Mouse (Mus musculus) lung, postnatal 0 days (tissue): ENCODE data around the gene Ago4. TPM values are rescaled to one million over a fixed set of nuclear protein-coding genes. Genes with fewer than 3 reads are reported as not detected.

Experiments
- ATAC-seq: fragments of 200-750 bp; cut with Nextera tagmentation; 2 replicates; pipeline ENCODE4 v1.8.0; 2017; ENCODE audit warnings: moderate library complexity
- DNase-seq: peaks from one replicate; pipeline ENCODE4 v3.0.0-alpha.2; 2016; ENCODE audit warnings: low spot score
- H3K27ac ChIP-seq: fragments of 300-500 bp; sonication (generic); 2 replicates; pipeline ENCODE4 v1.5.1; 2014; ENCODE audit warnings: antibody characterized with exemption, mild to moderate bottlenecking, low read length, mixed read lengths
- H3K27me3 ChIP-seq: fragments of 300-500 bp; sonication (generic); replicated peaks from 2 replicates; pipeline ENCODE4 v1.6.1; 2014; ENCODE audit warnings: low read length, mixed read lengths; ENCODE audit not compliant: insufficient read depth
- H3K36me3 ChIP-seq: fragments of 300-500 bp; sonication (generic); 2 replicates; pipeline ENCODE4 v1.6.1; 2014; ENCODE audit warnings: low read length, mixed read lengths; ENCODE audit not compliant: insufficient read depth
- H3K4me1 ChIP-seq: fragments of 300-500 bp; sonication (generic); 2 replicates; pipeline ENCODE4 v1.6.1; 2014; ENCODE audit warnings: antibody characterized with exemption, low read depth, low read length, mixed read lengths; ENCODE audit not compliant: insufficient read depth
- H3K4me2 ChIP-seq: fragments of 300-500 bp; sonication (generic); replicated peaks from 2 replicates; pipeline ENCODE4 v1.6.1; 2014; ENCODE audit warnings: low read depth, mild to moderate bottlenecking, low read length, moderate library complexity, mixed read lengths
- H3K4me3 ChIP-seq: fragments of 300-500 bp; sonication (generic); 2 replicates; pipeline ENCODE4 v1.5.1; 2014; ENCODE audit warnings: low read depth, low read length
- H3K9ac ChIP-seq: fragments of 300-500 bp; sonication (generic); replicated peaks from 2 replicates; pipeline ENCODE4 v1.6.1; 2014; ENCODE audit warnings: low read depth, mild to moderate bottlenecking
- H3K9me3 ChIP-seq: fragments of 300-500 bp; sonication (generic); 2 replicates; pipeline ENCODE4 v1.6.1; 2016; ENCODE audit warnings: low read length, mixed read lengths
- CTCF ChIP-seq: IDR thresholded peaks from 2 replicates; pipeline ENCODE4 v1.5.1; 2016; ENCODE audit warnings: antibody characterized with exemption, mild to moderate bottlenecking
- EP300 ChIP-seq: IDR thresholded peaks from 2 replicates; pipeline ENCODE4 v1.6.1; 2016; ENCODE audit warnings: antibody characterized with exemption, mild to moderate bottlenecking, control low read depth
- WGBS: fragments of 180-500 bp; shearing (Covaris S2); extraction: QIAGEN DNeasy Blood & Tissue Kit; methylation state at CpG from one replicate; pipeline ENCODE4 v1.1.7; 2014; 5-methylcytosine and 5-hydroxymethylcytosine counted together
- polyA plus RNA-seq: library from polyadenylated mRNA; unstranded; fragments of >200 nt; fragmentation: Nextera tagmentation; extraction: Ambion mirVana; gene quantifications from 2 replicates; pipeline ENCODE4 v1.2.1, GENCODE M21; 2015

Gene Ago4
- polyA plus RNA-seq, 1 experiment from 2014 or later, result 5.6 TPM

GRCm38 (mm10) chr4:126486217-126486616 is 47.1 kb downstream of the Ago4 start:
- ATAC-seq, result no peak
- no peak for TF ChIP-seq EP300
- no peak; the same call in 1 of the 2 replicates for TF ChIP-seq CTCF
- WGBS, result 76% methylated on average over 1 of the region's 1 CpGs
- Histone ChIP-seq H3K4me2 (no peak overlapping the region), H3K4me3 (no peak overlapping the region), H3K9ac (no peak overlapping the region), H3K36me3 (no peaks in the 10 kb centered on the region), H3K27me3 (no peaks in the 10 kb centered on the region), H3K9me3 (no peaks in the 10 kb centered on the region), H3K4me1 (no peaks in the 10 kb centered on the region), H3K27ac (no peak overlapping the region)
- DNase-seq, result no peak

GRCm38 (mm10) chr4:126485065-126485464 is 48.2 kb downstream of the Ago4 start:
- ATAC-seq, result no peak
- Histone ChIP-seq H3K9me3 (no peaks in the 10 kb centered on the region), H3K4me1 (no peaks in the 10 kb centered on the region), H3K27me3 (no peaks in the 10 kb centered on the region), H3K27ac (no peak overlapping the region), H3K9ac (no peak overlapping the region), H3K4me3 (no peak overlapping the region), H3K36me3 (no peaks in the 10 kb centered on the region), H3K4me2 (no peak overlapping the region)
- DNase-seq, result no peak
- 61% methylated on average over 2 of the region's 2 CpGs for WGBS
- TF ChIP-seq EP300 (no peak), CTCF (no peak)

GRCm38 (mm10) chr4:126483874-126484273 is 49.4 kb downstream of the Ago4 start:
- no peaks in the 10 kb centered on the region for H3K4me1 ChIP-seq
- H3K4me2 ChIP-seq, result no peak overlapping the region
- no peak overlapping the region for H3K27ac ChIP-seq
- H3K4me3 ChIP-seq, result no peak overlapping the region
- no peaks in the 10 kb centered on the region for H3K36me3 ChIP-seq
- no peaks in the 10 kb centered on the region for H3K9me3 ChIP-seq
- TF ChIP-seq CTCF (no peak), EP300 (no peak)
- WGBS, result 79% methylated on average over 3 of the region's 3 CpGs
- H3K9ac ChIP-seq, result no peak overlapping the region
- H3K27me3 ChIP-seq, result no peaks in the 10 kb centered on the region
- DNase-seq (no peak), ATAC-seq (no peak)

GRCm38 (mm10) chr4:126482951-126483350 is 50.3 kb downstream of the Ago4 start:
- no peak overlapping the region for H3K4me2 ChIP-seq
- TF ChIP-seq CTCF (no peak), EP300 (no peak)
- H3K36me3 ChIP-seq, result no peaks in the 10 kb centered on the region
- DNase-seq, result no peak
- no peaks in the 10 kb centered on the region for H3K4me1 ChIP-seq
- ATAC-seq, result no peak
- no peaks in the 10 kb centered on the region for H3K27me3 ChIP-seq
- no peaks in the 10 kb centered on the region for H3K9me3 ChIP-seq
- H3K4me3 ChIP-seq, result no peak overlapping the region
- 71% methylated on average over 12 of the region's 12 CpGs for whole genome bisulfite sequencing
- no peak overlapping the region for H3K9ac ChIP-seq
- no peak overlapping the region for H3K27ac ChIP-seq

GRCm38 (mm10) chr4:126481461-126481860 is 51.8 kb downstream of the Ago4 start:
- no peak overlapping the region for H3K27ac ChIP-seq
- H3K9me3 ChIP-seq, result no peaks in the 10 kb centered on the region
- 80% methylated on average over 5 of the region's 5 CpGs for WGBS
- H3K4me1 ChIP-seq, result no peaks in the 10 kb centered on the region
- H3K27me3 ChIP-seq, result no peaks in the 10 kb centered on the region
- H3K9ac ChIP-seq, result no peak overlapping the region
- no peaks in the 10 kb centered on the region for H3K36me3 ChIP-seq
- TF ChIP-seq CTCF (no peak), EP300 (no peak)
- ATAC-seq (no peak), DNase-seq (no peak)
- no peak overlapping the region for H3K4me3 ChIP-seq
- H3K4me2 ChIP-seq, result no peak overlapping the region

GRCm38 (mm10) chr4:126480288-126480687 is 53.0 kb downstream of the Ago4 start:
- Histone ChIP-seq H3K27me3 (no peaks in the 10 kb centered on the region), H3K9me3 (no peaks in the 10 kb centered on the region), H3K4me1 (no peaks in the 10 kb centered on the region), H3K9ac (no peak overlapping the region), H3K4me3 (no peak overlapping the region), H3K36me3 (no peaks in the 10 kb centered on the region), H3K27ac (no peak overlapping the region), H3K4me2 (no peak overlapping the region)
- ATAC-seq, result no peak
- DNase-seq, result no peak
- no peak for TF ChIP-seq EP300
- TF ChIP-seq CTCF, result no peak
- WGBS, result 28% methylated on average over 3 of the region's 3 CpGs

- Histone ChIP-seq H3K27me3 (no peaks in the 10 kb centered on the region), H3K4me2 (no peak overlapping the region), H3K4me1 (0 out of 2 replicates have a peak, but pooled peaks cover 2% of the 10 kb centered on the region), H3K9ac (no peak overlapping the region), H3K9me3 (no peaks in the 10 kb centered on the region), H3K4me3 (no peak overlapping the region), H3K27ac (no peak overlapping the region), H3K36me3 (no peaks in the 10 kb centered on the region)
- WGBS, result 41% methylated on average over 5 of the region's 5 CpGs
- ATAC-seq (no peak), DNase-seq (no peak)
- no peak for TF ChIP-seq CTCF
- no peak for TF ChIP-seq EP300
Observed at GRCm38 (mm10) chr4:126473031-126473430, 60.2 kb downstream of the Ago4 start.
